Mouse (Mus musculus) spleen, postnatal 14 days (tissue): ENCODE data around the gene Ofcc1.

Experiments
- DNase-seq, 2 experiments: peaks; one replicate each; pipeline ENCODE4 v3.0.0; 2021 to 2022; ENCODE audit warnings: low spot score in 2 of 2

The Ofcc1 gene

GRCm38 (mm10) chr13:40361288-40361687 lies at the start of gene Ofcc1:
TSS of gene Ofcc1 (minus strand) at chr13:40361450.
- no peak for DNase-seq

- DNase-seq = no peak
Measured at GRCm38 (mm10) chr13:40390120-40390519, 28.9 kb upstream of the Ofcc1 start.

DNA sequence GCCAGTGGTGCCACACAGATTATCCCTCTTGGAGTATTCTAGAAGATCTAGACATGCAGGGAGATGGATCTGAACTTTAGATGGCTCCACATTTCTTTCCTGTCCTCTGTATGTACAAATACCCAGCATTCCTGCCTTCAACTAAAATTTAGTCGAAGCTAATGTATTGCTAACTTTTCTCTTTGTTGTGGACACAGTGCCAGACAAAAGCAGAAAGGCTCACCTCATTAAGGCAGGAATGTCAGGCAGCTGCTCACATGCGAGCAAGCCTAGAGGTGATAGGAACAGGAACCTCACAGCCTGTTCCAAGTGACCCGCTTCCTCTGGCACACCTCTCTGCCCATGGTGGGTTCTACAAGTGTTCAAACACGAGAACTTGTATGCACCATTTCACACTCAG lies 26.2 kb upstream of the Ofcc1 start:
- DNase-seq = no peak

DNA sequence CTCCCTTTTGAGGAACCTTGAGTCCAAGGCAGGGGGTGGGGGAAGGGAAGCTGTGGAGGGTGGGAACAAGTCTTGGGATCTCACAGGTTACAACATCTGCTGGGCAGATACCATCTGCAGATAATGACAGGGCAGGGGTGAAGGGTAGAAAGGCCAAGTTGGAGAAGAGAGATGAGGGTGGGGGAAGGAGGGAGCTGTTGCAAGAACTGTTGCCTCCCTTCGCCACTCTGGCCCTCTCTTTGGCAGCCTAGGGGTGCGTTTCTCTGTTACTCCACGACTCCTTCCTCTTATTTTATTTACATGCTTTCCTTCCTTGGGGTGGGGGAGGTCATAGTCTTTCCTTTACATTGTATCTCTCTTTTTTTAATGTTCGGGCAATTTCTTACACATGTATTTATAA lies 23.7 kb upstream of the Ofcc1 start:
- DNase-seq = no peak

- no peak for DNase-seq
Measured at GRCm38 (mm10) chr13:40376773-40377172, 15.5 kb upstream of the Ofcc1 start.

DNA sequence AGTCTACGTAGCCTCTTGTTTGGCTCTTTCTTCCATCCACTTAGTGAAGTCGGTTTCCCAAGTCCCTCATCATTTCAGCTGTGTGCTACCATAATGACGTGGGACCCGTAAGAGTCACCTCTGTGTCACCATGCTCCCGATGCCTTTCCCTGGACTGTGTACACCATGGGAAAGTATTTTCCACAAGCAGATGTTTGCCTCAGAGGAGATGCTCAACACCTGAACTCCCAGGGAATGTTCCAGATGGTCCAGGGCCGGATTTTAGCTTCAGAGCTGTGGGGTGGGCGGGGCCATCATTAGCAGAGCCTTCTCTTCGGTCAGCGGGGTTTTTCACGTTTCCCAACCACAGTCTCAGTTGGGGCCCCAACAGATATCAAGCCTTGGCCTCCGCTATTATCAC lies 5.5 kb upstream of the Ofcc1 start:
- DNase-seq = no peak

DNA sequence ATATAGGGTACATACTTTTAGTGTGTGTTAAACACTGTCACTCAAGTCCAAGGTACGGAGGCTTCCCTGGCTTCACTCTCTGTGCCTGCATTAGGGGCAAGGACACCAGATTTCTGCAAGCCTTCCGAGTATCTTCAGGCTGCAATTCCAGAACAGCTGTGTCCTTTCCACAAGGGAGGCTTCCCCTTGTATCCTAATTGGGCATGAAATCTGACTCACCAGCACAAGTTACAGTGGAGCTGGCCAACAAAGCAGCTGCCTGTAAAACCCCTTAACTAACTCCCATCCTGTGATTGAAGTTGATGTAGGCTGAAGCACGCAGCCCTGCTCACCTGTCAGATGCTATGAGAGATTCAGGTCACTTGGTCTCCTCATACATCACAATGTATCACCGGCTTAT lies 3.6 kb upstream of the Ofcc1 start:
- no peak for DNase-seq

DNA sequence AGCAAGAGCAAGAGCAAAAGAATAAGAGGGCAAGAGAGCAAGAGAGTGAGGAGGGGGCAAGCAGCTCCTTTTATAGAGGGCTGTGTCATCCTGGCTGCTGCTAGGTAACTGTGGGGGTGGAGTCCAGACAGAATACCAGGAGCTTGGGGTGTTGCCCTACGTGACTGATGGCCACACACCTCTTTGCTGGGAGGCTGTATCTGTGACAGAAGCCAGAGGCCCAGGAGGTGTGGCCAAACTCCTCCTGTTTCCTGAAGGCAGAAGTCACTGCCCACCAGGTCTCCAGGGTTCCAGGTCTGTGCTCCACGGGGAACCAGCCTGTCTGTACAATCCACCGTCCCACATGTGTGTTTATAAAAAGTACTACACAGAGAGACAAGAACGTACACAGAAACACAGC lies 558 bp downstream of the Ofcc1 start:
- DNase-seq = no peak

GRCm38 (mm10) chr13:40347045-40347444 lies 14.2 kb downstream of the Ofcc1 start:
- DNase-seq = no peak

DNA sequence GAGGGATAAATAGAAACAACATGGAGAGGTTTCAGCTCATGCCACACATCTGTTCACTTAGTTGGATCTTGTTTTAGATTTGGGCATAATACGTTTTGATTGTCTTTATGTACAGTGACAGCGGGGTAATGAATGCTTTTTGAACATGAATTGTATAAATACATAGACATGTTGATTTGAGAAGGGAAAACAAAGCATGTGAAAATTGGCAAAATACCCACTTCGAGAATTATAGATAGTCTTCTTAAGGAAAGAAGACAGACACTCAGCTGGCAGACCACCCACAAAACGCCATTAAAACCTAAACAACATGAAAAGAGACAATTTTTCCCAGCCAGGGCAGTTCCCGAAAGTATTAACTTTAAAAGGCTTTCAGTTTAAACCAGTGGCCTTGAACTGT lies 37.9 kb downstream of the Ofcc1 start:
- DNase-seq = no peak

GRCm38 (mm10) chr13:40320814-40321525 lies 40.3 kb downstream of the Ofcc1 start:
- DNase-seq = no peak

GRCm38 (mm10) chr13:40317731-40318130 lies 43.5 kb downstream of the Ofcc1 start:
- no peak for DNase-seq

GRCm38 (mm10) chr13:40315158-40315792 lies 46.0 kb downstream of the Ofcc1 start:
- DNase-seq = no peak

DNA sequence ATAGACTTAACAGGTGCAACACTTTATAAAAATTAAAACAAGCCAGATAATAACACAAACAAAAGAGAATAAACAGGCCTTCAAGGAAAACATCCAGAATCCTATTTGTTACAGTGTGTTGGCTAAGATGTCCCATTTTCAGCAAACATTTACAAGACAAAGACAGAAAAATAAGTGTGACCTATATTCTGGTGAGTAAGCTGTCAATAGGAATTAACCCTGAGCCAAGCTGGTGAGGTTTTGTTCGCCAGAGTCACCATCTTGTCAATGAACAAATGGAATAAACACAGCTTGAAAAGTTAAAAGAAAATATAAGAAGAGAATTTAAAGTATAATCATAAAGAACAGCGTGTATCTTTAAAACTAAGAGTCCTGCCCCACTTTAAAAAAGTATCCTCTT lies 68.4 kb downstream of the Ofcc1 start:
- DNase-seq = no peak

DNA sequence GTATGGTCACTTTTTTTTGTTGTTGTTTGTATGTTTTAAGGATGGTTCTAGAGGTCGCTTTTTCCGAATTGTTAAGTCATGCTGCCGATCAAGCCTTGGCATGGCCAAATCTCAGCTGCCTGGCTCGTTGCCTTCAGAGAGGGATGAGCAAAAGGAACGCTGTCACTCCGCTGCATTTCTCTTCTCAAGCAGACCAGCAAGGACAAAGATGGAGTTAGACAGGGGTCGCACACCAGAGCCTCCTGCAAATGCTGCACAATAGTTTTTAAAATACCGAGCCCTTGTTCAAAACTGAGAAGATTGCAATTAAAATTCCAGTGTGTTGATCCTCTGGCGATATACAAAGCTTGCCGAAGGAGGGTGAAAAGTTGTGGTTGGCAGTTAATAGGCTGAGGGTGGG lies 70.4 kb downstream of the Ofcc1 start:
- no peak for DNase-seq

- no peak for DNase-seq
Measured at GRCm38 (mm10) chr13:40288650-40289049, 72.6 kb downstream of the Ofcc1 start.

DNA sequence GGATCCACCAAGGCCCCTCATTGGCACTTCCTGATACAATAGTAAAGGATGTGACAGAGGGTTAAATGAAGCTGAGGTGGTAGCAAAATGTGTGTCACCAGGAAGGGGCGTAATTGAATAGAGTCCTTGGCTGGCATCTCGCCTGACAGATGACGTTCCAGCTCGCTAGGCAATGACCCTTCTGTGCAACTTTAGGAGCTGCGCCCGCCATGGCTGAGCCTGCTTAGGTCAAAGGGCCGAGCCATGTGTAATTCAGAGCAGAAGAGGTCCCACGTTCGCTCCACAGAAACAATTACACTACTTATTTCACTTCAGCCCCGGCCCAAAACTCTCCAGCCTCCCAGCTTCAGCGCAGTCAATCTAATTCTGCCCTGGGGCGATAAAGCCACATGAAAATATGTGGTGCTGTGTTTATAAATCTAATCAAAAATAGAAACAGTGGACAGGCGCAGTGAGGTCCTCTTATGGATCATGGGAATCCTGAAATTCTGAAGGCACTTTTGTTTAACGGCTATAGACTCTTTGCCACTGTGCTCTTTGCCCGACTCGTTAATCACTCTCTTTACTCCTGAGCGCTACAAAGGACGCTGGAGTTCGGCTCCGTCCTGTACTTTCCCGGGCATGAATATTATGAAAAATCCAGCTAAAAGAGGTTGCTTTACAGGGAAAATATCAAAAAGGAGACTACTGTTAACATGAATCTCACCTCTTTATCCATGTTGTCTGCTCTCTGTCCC lies 73.8 kb downstream of the Ofcc1 start:
- DNase-seq = no peak

- no peak for DNase-seq
Measured at GRCm38 (mm10) chr13:40285234-40285791, 75.9 kb downstream of the Ofcc1 start.

DNA sequence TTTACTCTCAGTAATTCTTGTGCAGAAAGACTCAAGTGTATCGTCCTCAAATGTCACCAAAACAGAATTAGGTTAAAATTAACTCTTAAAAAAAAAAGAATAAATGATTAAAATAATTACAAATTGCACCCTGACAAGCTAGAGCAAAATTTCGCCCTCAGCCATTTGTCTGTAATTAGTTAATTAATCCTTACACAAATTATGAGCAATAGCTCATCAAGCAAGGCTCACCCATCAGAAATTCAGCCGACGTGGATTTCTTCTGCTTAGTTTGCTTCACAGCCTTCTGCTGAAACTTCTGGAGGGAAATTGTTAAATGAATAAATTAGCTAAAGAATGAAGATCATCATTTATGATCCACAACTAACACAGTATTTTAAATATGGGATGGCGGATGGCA lies 80.6 kb downstream of the Ofcc1 start:
- DNase-seq = no peak

DNA sequence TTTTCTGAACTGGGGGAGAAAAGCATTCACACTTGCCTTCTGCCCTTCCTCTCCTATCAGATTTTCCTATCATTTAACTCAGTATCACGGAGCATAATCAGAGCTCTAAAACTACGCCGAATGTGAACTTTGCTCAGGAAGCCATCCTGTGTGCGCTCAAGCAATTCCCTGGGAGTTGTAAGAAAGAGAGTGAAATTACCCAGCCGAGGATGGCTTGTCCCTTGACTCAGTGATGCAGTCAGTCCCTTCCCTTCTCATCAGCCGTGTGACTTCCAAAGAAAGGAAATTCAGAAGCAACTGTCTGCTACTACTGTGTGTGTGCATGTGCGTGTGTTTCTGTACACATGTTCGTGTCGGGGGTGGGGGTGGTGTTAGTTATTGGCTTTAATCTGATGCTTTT lies 93.7 kb downstream of the Ofcc1 start:
- no peak for DNase-seq

GRCm38 (mm10) chr13:40263087-40263807 lies 98.0 kb downstream of the Ofcc1 start:
- DNase-seq = no peak

- no peak for DNase-seq
Measured at GRCm38 (mm10) chr13:40258757-40259156, 102.5 kb downstream of the Ofcc1 start.
